Mouse (Mus musculus): ENCODE data around the gene Prpf3.
"Not testable (repeated sequence)": the region's sequence is repeated elsewhere in the genome, so short reads cannot be mapped to it uniquely, and the experiment has no call there.

Gene Prpf3

DNA sequence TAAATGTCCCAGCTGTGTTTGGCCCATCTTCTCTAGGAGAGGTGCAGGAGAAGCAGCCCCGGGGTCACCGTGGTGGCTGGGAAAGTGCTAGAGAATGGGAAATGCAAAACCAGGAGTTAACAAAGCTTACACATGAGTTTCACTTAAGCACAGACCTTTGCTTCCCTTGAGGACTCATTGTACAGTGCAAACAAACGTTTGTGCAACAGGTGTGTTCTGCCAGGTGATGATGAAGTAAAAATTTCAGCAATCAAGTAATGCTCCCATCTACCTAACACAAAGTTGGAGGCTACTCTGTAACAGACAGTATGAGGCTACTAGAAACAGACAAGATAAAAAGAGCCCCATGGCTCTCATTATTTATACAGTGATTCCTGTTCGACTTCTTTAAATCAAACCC is 23.4 kb upstream of the Prpf3 start:
- no peak for DNase-seq

DNA sequence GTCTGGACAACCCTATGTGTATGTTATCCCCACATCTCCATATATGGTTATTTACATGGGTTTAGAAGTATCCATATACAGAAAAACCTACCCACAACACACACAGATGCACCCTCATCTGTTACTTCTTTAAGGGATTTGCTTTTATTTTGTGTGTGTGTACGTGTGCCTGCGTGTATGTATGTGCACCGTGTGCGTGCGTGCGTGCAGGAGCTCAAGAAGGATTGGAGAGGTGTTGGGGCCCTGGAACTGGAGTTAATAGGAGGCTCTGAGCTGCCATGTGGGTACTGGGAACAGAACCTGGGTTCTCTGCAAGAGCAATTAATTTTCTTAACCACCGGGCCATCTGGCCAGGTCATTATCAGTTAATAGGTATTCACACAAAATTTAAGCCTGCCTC is 16.4 kb upstream of the Prpf3 start:
- DNase-seq = no peak

DNA sequence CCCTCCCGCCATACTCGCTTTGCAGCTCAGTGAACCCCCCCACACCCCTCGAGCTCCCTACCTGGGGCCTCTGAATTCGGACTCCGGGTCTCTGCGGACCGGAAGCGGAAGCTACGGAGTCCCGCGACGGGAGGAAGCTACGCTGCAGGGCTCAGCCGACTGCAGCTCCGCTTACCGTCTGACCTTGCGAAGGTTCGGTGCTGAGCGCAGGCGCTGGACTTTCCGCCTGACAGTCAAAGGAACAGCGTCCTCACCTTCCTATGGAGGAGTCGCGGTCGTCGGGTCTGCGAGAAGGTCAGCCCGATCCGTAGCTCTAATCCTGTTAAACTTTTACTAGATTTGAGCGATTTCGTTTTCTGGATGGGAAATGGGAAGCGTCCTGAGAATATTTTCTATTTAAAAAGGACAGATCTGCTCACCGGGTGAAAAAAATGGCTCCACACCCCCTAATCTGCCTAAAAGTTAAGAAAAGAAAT is 15.7 kb upstream of the Prpf3 start, which contains the start of gene Mrps21:
Gene Mrps21, minus strand, starts transcription at position 128 of the 476 bp plus-strand sequence.
- DNase-seq = peak; percentile 94

DNA sequence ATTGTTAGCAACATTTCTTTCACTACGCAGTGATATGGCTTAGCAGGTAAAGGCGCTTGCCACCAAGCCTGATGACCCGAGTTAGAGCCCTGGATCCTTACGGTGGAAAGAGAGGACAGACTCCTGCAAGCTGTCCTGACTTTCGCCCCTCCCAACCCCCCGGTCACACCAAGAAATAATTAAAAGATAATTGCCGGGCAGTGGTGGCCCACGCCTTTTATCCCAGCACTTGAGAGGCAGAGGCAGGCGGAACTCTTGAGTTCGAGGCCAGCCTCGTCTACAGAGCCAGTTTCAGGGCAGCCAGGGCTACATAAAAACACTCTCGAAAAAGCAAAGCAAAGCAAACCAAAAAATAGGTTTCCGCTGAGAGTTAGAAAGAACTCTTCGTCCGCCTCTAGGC is 15.3 kb upstream of the Prpf3 start:
- DNase-seq = no peak

GRCm38 (mm10) chr3:95867408-95867807 is 11.7 kb upstream of the Prpf3 start:
- DNase-seq = peak; percentile 40

DNA sequence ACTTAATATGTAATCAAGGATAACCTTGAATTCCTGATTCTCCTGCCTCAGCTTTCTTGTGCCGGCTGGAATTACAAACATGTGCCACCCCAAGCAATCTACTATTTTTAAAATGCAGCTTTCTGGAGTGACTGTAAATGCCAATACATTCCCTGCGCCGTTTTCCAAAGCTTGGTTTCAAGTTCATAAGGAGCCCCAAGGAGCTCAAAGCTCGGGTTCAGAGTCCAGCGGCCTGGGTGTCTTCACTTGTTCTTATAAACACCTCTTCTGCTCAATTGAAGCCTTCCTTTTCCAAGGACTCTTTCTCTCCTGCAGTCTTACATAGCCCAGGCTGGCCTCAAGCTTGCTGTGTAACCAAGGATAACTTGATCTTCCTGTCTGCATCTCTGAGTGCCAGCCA is 10.4 kb upstream of the Prpf3 start:
- DNase-seq = peak; percentile 74

DNA sequence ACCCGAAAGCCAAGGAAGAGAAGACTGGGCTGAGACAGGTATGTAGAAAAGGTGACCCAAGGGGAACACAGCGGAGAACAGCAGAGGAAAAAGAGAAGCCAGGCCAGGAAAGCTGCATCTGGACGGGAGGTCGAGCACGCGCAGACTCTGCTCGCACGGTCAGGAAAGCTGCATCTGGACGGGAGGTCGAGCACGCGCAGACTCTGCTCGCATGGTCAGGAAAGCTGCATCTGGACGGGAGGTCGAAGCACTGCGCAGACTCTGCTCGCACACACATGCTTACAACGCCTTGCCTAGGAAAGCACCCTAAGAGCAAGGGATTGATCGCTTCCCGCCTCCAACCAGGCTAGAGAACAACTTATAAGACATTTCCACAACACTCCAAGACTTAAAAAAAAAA is 9.9 kb upstream of the Prpf3 start:
- DNase-seq = no peak

- peak; percentile 92 for DNase-seq
These were observed 9.4 kb upstream of the Prpf3 start for GRCm38 (mm10) chr3:95865050-95865449.

- no peak for DNase-seq
These were observed 7.9 kb upstream of the Prpf3 start for GRCm38 (mm10) chr3:95863578-95863977.

GRCm38 (mm10) chr3:95861796-95862195 is 6.1 kb upstream of the Prpf3 start:
- peak; percentile 78 for DNase-seq

- no peak for DNase-seq
These were observed 5.5 kb upstream of the Prpf3 start for GRCm38 (mm10) chr3:95861216-95861615.

- no peak for DNase-seq
These were observed 4.6 kb upstream of the Prpf3 start for GRCm38 (mm10) chr3:95860323-95860722.

DNA sequence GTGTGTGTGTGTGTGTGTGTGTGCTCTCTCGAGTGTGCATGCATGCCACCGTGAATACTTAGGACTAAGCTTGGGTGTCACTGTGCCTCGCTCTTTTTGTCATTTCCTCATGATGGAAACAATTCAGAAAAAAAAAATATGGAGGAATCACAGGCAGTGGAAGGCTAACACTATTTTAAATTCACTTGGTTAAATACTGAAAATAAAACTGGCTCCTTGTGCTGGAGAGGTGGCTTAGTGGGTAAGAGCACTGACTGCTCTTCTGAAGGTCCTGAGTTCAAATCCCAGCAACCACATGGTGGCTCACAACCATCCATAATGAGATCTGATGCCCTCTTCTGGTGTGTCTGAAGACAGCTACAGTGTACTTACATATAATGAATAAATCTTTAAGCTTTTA is 2.6 kb upstream of the Prpf3 start:
- not testable (repeated sequence) for DNase-seq

- not testable (repeated sequence) for DNase-seq
These were observed 1.4 kb upstream of the Prpf3 start for GRCm38 (mm10) chr3:95857050-95857449.

DNA sequence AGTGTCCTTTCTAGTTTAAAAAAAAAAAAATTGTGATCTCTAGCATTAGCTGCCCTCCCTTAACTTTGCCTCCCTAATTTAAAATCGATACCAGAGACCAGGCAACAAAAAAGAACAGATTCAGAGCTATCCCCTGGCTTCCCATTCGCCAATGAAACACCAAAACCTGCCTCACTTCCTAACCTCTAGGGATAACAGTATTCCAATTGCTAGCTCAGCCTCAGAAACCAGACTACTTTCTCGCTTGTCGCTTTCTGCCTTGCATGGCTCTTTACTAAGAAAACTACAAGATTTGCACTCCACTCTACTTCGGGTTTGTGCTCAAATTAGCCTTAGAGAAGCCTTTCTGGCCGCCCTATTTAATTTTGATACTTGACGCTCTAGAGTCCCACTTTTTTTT is 430 bp upstream of the Prpf3 start:
- DNase-seq = no peak

- DNase-seq = no peak
These were observed 4.4 kb downstream of the Prpf3 start for GRCm38 (mm10) chr3:95851317-95851716.

DNA sequence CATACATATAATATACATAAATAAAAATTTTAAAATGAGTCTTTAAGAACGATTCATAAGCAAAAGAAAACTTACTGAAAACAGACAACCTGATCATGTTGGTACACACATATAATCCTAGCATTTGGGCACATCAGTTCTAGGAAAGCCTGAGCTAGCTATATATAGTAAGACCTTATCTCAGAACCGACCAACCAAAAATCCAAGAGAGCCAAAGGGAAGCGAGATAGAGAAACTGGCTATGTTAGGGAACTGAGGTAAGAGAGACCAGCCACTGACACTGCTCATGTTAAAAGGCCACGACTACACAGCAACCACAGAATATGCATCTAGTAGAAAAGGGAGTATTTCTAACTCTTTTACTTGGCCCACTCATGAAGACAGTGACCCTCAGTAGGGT is 5.1 kb downstream of the Prpf3 start:
- DNase-seq = no peak

- DNase-seq = no peak
These were observed 13.0 kb downstream of the Prpf3 start for GRCm38 (mm10) chr3:95842503-95843214.

GRCm38 (mm10) chr3:95839250-95839649 is 16.4 kb downstream of the Prpf3 start:
- DNase-seq = no peak

DNA sequence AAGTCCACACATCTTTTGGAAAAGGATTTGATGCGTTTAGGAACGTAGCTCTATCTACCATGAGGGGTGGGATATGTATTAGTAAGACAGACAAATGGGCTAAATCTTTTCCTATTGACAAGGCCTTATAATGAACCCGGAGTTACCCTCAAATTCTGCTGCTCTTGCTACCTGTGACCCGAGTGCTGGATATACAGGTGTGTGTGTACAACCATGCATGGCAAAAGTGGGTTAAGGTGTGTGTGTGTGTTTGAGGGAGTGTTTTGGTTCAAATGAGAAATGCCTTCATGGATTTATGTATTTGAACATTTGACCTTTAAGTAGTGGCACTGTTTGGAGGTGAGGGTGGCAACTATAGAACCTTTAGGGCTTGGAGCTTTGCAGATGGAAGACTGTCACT is 26.6 kb downstream of the Prpf3 start:
- no peak for DNase-seq

- no peak for DNase-seq
These were observed 29.4 kb downstream of the Prpf3 start for GRCm38 (mm10) chr3:95826275-95826674.

- no peak for DNase-seq
These were observed 35.4 kb downstream of the Prpf3 start for GRCm38 (mm10) chr3:95820046-95821010.

GRCm38 (mm10) chr3:95819351-95819985 is 36.2 kb downstream of the Prpf3 start:
- peak; percentile 99 for DNase-seq

All from kidney, adult 11 months (tissue).